Mouse (Mus musculus) brain, embryonic 14.5 days (tissue): ENCODE measurements around the gene Uhrf1bp1l.

Experiments used
- CTCF ChIP-seq: fragments of 200-500 bp; IDR thresholded peaks from 2 replicates; pipeline ENCODE4 v1.5.1; 2012; ENCODE audit warnings: inconsistent platforms, mild to moderate bottlenecking, moderate library complexity, borderline replicate concordance; ENCODE audit not compliant: insufficient read depth, insufficient read length; ENCODE audit errors: extremely low read depth
- POLR2A ChIP-seq: fragments of 200-500 bp; IDR thresholded peaks from 2 replicates; pipeline ENCODE4 v1.6.1; 2012; ENCODE audit warnings: mild to moderate bottlenecking, inconsistent platforms, borderline replicate concordance; ENCODE audit not compliant: poor library complexity, insufficient read depth, insufficient read length, severe bottlenecking; ENCODE audit errors: extremely low read depth

DNA sequence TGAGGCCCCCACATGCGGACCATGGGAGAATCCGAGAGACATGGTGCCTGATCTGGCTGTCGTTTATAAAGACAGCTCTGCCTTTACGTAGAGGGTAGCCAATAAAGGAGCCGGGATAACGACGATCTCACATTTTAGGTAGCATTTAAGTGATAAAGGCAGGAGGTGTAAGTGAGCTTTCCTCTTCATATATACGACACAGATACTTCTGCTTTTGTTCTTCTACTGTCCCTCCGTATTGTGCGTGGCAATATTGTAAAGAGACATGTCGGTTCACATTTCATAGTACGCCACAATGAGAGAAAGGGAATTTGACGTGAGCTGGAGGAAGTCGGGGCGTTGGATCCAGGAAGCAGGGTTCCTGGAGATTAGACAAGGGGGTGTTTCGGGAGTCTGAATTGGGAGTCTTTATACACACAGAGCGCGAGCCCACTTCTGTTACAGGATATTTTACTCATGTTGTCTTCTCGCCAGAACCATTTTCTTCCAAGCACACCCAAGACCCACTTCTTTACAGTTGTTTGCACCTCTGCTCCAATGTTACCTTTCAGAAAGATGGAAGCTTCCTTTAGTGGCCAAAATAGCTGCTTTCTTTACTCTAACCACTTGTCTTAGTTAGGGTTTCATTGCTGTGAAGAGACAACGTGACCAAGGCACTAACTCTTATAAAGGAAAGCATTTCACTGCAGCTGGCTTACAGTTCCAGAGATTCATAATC, 49.4 kb upstream of the Uhrf1bp1l start:
- no peak for TF ChIP-seq CTCF
- TF ChIP-seq POLR2A: no peak
